Mouse (Mus musculus) myocyte (in vitro differentiated cells): ENCODE data around the gene Atox1. TPM values are rescaled to one million over a fixed set of nuclear protein-coding genes. Genes with fewer than 3 reads are reported as not detected.

ENCODE experiments used
- H3K27me3 ChIP-seq: one replicate; pipeline ENCODE4 v1.6.1; 2011; ENCODE audit not compliant: control insufficient read depth, insufficient read depth, insufficient read length
- H3K36me3 ChIP-seq: one replicate; pipeline ENCODE4 v1.6.1; 2011; ENCODE audit not compliant: control insufficient read depth, insufficient read depth
- H3K4me2 ChIP-seq: one replicate; pipeline ENCODE4 v1.6.1; 2011; ENCODE audit warnings: low read depth, control low read depth
- H3K4me3 ChIP-seq: one replicate; pipeline ENCODE4 v1.5.1; 2011; ENCODE audit warnings: mild to moderate bottlenecking, control low read depth, moderate library complexity
- H3K79me2 ChIP-seq: one replicate; pipeline ENCODE4 v1.6.1; 2011; ENCODE audit not compliant: control insufficient read depth, insufficient read depth
- H3ac ChIP-seq: one replicate; pipeline ENCODE4 v1.6.1; 2011; ENCODE audit not compliant: control insufficient read depth, insufficient read length
- CEBPB ChIP-seq: IDR thresholded peaks from 2 replicates; pipeline ENCODE4 v1.6.1; 2011; ENCODE audit warnings: mild to moderate bottlenecking, moderate library complexity; ENCODE audit not compliant: poor library complexity, insufficient read depth, severe bottlenecking
- E2F4 ChIP-seq: IDR thresholded peaks from one replicate; pipeline ENCODE4 v1.6.1; 2011; ENCODE audit warnings: mild to moderate bottlenecking, control low read depth, moderate library complexity; ENCODE audit not compliant: insufficient read depth
- MAX ChIP-seq: IDR thresholded peaks from one replicate; pipeline ENCODE4 v1.6.1; 2011; ENCODE audit warnings: low read depth, mild to moderate bottlenecking, control low read depth
- MYOD1 ChIP-seq, 3 experiments: IDR thresholded peaks; one replicate each; pipeline ENCODE4 v1.6.1; 2011; ENCODE audit warnings: control low read depth in 2 of 3, low read depth in 2 of 3, mild to moderate bottlenecking in 2 of 3, moderate library complexity in 1 of 3; ENCODE audit not compliant: insufficient read length in 2 of 3, control insufficient read depth in 1 of 3
- MYOG ChIP-seq, 3 experiments: IDR thresholded peaks; one replicate each; pipeline ENCODE4 v1.6.1; 2011; ENCODE audit warnings: control low read depth in 2 of 3, low read depth in 2 of 3, mild to moderate bottlenecking in 2 of 3; ENCODE audit not compliant: insufficient read length in 2 of 3, control insufficient read depth in 1 of 3, insufficient read depth in 1 of 3
- POLR2A ChIP-seq: IDR thresholded peaks from one replicate; pipeline ENCODE4 v1.6.1; 2011; ENCODE audit warnings: low read depth, mild to moderate bottlenecking, control low read depth, moderate library complexity; ENCODE audit not compliant: insufficient read length
- POLR2AphosphoS2 ChIP-seq: IDR thresholded peaks from one replicate; pipeline ENCODE4 v1.6.1; 2011; ENCODE audit warnings: low read depth, control low read depth; ENCODE audit not compliant: insufficient read length
- REST ChIP-seq: IDR thresholded peaks from one replicate; pipeline ENCODE4 v1.6.1; 2011; ENCODE audit warnings: mild to moderate bottlenecking, control low read depth, moderate library complexity; ENCODE audit not compliant: insufficient read depth, insufficient read length
- SRF ChIP-seq: IDR thresholded peaks from one replicate; pipeline ENCODE4 v1.6.1; 2011; ENCODE audit warnings: low read depth; ENCODE audit not compliant: control insufficient read depth, insufficient read length
- TCF12 ChIP-seq: IDR thresholded peaks from one replicate; pipeline ENCODE4 v1.6.1; 2011; ENCODE audit warnings: mild to moderate bottlenecking, control low read depth; ENCODE audit not compliant: poor library complexity, insufficient read depth, severe bottlenecking
- TCF3 ChIP-seq: IDR thresholded peaks from one replicate; pipeline ENCODE4 v1.6.1; 2011; ENCODE audit warnings: low read depth, control low read depth; ENCODE audit not compliant: insufficient read length
- USF1 ChIP-seq: IDR thresholded peaks from one replicate; pipeline ENCODE4 v1.6.1; 2011; ENCODE audit warnings: low read depth, mild to moderate bottlenecking, control low read depth, moderate library complexity
- polyA plus RNA-seq: library from polyadenylated mRNA; unstranded; fragments of >200 nt; fragmentation: generic; extraction: Trizol; gene quantifications from one replicate; pipeline ENCODE4 v1.2.1, GENCODE M21; 2012; ENCODE audit warnings: missing spikeins

Gene Atox1
- polyA plus RNA-seq, 1 experiment: 264 TPM

DNA sequence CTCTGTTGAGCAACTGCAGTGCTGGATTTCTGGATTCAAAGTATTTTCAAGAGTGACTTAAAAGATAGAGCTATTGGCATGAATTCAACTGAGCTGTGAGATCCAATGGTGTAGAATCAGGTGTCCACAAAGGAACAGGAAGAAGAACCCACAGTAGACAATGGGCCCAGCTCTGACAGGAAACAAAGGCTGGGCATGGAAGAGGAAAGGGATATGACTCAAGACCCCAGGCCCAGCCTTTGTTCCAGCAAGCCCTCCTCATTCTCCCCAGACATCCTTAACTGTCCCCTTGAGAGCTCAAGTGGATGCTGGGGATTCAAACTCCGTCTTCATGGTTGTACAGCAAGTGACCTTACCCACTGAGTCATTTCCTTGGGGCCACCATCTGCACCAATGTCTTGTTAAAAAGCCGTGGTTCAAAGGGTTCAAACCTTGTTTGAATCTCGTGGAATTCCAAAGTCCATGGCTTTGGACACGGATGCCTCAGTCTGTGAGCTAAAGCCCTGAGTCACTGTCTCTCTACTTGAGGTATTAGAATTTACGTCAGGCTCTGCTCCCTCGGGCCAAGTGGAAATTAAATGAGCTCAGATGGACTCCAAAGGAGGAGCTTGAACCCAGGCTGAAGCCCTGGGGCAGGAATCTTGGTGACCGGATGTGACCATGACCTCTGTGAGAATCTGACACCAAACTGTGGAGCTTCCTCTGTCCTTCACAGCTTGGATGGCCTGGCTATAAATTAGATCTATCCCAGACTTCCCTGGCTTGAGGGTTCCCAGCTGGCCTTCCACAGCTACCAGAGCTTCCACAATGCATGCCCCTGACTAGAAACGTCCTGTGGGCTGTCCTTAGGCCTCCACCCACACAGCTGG lies 55.2 kb downstream of the Atox1 start:
- Histone ChIP-seq H3K4me2 (no peak overlapping the region), H3K27me3 (no peaks in the 10 kb centered on the region), H3K4me3 (no peak overlapping the region), H3ac (no peak overlapping the region), H3K79me2 (peaks cover 23% of the 10 kb centered on the region), H3K36me3 (peaks cover 80% of the 10 kb centered on the region)
- TF ChIP-seq REST (no peak), MYOG (IDR thresholded peaks at IDR 0.05; ENCODE audit: control insufficient read depth in 1 of 3, insufficient read depth in 1 of 3, insufficient read length in 2 of 3, low read depth in 2 of 3) (no peak), CEBPB (no peak), TCF12 (no peak), MYOD1 (IDR thresholded peaks at IDR 0.05; ENCODE audit: control insufficient read depth in 1 of 3, insufficient read length in 2 of 3, low read depth in 2 of 3) (no peak), TCF3 (no peak), E2F4 (no peak), POLR2A (no peak), MAX (no peak), USF1 (no peak), POLR2AphosphoS2 (no peak), SRF (no peak)

DNA sequence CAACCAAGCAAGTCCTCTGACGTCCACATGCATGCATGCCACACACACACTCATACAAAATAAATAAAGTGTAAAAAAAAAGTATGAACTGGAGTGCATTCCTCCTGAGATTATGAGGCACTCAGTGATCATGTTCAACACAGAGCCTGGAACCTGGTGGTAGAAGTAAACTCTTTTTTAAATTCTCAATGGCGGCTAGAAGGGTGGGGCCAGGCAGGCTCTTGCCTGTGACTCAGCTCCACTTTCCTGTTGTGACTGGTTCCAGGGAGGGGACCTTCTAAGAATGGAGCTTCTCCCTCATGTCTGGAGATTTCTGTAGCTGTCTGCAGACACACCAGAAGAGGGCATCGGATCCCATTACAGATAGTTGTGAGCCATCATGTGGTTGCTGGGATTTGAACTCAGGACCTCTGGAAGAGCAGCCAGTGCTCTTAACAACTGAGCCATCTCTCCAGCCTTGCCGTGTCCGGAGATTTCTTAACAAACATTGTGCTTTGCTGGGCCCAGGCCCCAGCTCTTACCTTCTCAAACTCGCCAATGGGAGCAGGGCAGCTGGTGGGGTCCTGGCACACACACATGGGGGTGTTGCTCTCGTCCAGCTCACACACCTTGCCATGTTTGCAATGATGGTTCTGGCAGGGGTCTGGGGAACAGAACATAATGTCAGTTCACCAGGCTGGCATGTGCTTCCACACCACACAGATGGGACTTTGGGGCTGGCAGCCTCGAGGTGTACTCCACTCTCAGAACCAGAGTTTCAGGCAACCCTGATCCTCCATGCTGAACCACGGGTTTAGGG lies 56.2 kb downstream of the Atox1 start:
- H3ac ChIP-seq: no peak overlapping the region

DNA sequence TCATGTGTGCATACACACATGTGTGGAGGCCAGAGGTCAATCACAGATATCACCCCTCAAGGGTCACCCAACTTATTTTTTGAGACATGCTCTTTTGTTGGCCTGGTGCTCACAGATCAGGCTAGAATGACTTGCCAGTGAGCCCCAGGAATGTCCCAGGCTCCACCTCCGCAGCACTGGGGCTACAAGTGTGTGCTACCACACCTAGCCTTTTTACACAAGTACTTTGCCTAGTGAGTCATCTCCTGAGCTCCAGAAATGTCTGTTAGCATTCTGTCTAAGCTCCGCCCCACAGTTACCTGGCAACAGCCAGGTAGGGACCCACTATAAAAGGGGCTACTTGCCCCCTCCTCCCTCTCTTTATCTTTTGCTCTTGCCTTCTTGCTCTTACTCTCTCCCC lies 60.2 kb downstream of the Atox1 start:
- no peaks in the 10 kb centered on the region for H3K27me3 ChIP-seq
- no peak overlapping the region for H3K4me2 ChIP-seq
- TF ChIP-seq REST: no peak
- no peak for TF ChIP-seq CEBPB
- TF ChIP-seq POLR2A: no peak
- TF ChIP-seq SRF: no peak
- TF ChIP-seq USF1: no peak
- no peak for TF ChIP-seq POLR2AphosphoS2
- no peak for TF ChIP-seq E2F4
- TF ChIP-seq MAX: no peak
- TF ChIP-seq MYOG (IDR thresholded peaks at IDR 0.05; ENCODE audit: control insufficient read depth in 1 of 3, insufficient read depth in 1 of 3, insufficient read length in 2 of 3, low read depth in 2 of 3): no peak
- no peak for TF ChIP-seq TCF12
- TF ChIP-seq TCF3: no peak
- no peak for TF ChIP-seq MYOD1 (IDR thresholded peaks at IDR 0.05; ENCODE audit: control insufficient read depth in 1 of 3, insufficient read length in 2 of 3, low read depth in 2 of 3)
- no peak overlapping the region for H3K4me3 ChIP-seq
- peaks cover 6% of the 10 kb centered on the region for H3K79me2 ChIP-seq
- no peak overlapping the region for H3ac ChIP-seq
- H3K36me3 ChIP-seq: peaks cover 76% of the 10 kb centered on the region

More for the DNA sequence above, 56.2 kb downstream of the Atox1 start:
- Histone ChIP-seq H3K36me3 (peaks cover 76% of the 10 kb centered on the region), H3K4me3 (no peak overlapping the region), H3K79me2 (peaks cover 13% of the 10 kb centered on the region), H3K27me3 (no peaks in the 10 kb centered on the region), H3K4me2 (no peak overlapping the region)
- TF ChIP-seq MYOG (IDR thresholded peaks at IDR 0.05; ENCODE audit: control insufficient read depth in 1 of 3, insufficient read depth in 1 of 3, insufficient read length in 2 of 3, low read depth in 2 of 3): no peak
- TF ChIP-seq TCF12: no peak
- TF ChIP-seq MYOD1 (IDR thresholded peaks at IDR 0.05; ENCODE audit: control insufficient read depth in 1 of 3, insufficient read length in 2 of 3, low read depth in 2 of 3): no peak
- peak; percentile 60 for TF ChIP-seq POLR2AphosphoS2

DNA sequence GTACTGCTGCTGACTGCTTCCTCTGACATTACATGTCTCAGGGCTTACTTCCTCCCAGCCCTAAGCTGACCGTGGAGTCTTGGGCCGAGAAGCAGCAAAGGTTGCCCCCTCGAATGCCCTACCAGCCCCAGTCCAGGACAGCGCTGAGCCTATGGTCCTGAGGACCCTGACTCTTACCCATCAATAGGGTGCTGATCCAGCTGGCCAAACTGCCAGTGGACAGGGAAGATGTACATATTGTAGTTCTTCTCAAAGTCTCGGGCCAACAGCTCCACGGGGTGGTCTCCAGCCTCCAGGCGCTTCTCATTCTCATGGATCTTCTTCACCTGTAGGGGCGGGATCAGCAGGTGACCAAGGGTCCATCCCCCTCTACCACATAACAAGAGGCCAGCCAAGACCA lies 62.7 kb downstream of the Atox1 start:
- no peak for TF ChIP-seq TCF3
- no peak for TF ChIP-seq SRF
- no peak for TF ChIP-seq USF1
- no peak for TF ChIP-seq MAX
- no peak for TF ChIP-seq REST
- TF ChIP-seq POLR2AphosphoS2: no peak
- TF ChIP-seq CEBPB: no peak
- TF ChIP-seq POLR2A: no peak
- no peak for TF ChIP-seq E2F4
- TF ChIP-seq MYOD1 (IDR thresholded peaks at IDR 0.05; ENCODE audit: control insufficient read depth in 1 of 3, insufficient read length in 2 of 3, low read depth in 2 of 3): no peak
- no peak for TF ChIP-seq TCF12
- TF ChIP-seq MYOG (IDR thresholded peaks at IDR 0.05; ENCODE audit: control insufficient read depth in 1 of 3, insufficient read depth in 1 of 3, insufficient read length in 2 of 3, low read depth in 2 of 3): no peak
- Histone ChIP-seq H3K4me2 (no peak overlapping the region), H3K36me3 (peaks cover 63% of the 10 kb centered on the region), H3ac (no peak overlapping the region), H3K27me3 (no peaks in the 10 kb centered on the region), H3K79me2 (peaks cover 4% of the 10 kb centered on the region), H3K4me3 (no peak overlapping the region)
